Mouse (Mus musculus): ENCODE measurements around the gene Kin.

The Kin gene

DNA sequence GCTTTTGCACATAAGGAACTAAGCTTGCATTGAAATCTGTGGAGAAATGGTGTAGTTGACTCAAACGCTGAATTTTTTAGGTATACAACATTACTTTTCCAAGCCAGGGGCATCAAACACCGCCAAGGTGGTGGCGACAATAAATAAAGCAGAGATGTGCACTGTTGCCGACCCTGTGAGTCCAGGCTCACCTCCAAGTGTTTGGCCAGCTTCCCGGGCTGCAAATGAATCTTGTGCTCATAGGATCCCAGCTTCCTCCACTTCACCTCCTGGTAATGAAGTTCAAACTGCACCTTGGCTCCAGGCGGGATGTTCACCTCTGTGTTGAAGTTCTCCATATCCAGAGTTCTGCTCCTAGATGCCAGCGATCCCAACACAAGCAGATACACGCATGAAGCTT, 38.9 kb downstream of the Kin start:
- no peak for DNase-seq

DNA sequence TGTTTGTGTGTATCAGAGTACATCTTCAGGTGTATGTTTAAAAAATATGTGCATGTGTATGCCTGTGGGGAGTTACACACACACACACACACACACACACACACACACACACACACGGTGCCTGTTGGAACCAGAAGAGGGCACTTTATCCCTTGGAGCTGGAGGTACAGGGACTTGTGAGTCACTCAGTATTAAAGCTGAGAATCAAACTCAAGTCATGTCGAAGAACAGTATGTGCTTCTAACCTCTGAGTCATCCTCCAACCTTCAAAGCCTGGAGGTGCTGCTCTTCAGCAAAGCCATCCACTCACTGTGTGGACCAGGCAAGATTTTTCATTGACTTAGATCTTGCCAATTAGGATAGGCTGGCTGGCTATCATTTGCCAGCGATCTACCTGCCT, 41.4 kb downstream of the Kin start:
- DNase-seq, result no peak

DNA sequence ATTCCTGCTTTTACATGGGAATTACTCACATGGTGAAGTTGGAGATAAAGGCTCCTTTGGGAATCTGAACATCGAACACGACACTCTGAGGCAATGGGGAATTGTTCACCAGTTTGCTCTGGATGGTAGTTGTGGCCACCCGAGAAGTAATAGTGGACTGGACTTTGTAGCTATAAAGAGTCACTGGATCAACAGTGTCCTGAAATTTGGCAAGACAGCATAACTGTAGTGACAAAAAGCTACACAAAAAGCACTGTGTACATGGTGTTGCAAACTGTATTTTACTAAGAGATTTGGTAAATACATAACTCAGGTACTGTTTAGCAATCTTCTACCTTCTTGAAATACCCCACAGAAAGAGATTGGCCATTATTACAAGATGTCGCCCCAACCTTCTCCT, 45.7 kb downstream of the Kin start:
- no peak for DNase-seq

DNA sequence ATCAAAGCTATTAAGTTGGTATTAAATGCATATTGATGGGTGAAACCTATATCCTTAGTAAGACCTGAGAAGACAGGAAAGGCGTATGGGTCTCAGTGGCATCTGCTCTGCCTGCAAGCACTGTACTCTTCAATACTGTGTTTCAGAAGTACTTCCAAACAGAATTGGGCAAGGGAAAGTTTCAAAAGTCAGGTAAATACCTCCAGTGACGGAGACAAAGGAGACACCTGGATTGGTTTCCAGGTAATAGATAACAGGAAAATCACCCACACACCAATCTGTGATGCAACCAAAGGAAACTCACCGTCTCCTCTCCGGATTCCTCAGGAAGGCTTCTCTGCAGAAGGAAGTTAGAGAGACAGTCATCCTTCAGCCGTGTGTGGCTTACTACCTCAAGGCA, 47.1 kb downstream of the Kin start:
- no peak for DNase-seq

DNA sequence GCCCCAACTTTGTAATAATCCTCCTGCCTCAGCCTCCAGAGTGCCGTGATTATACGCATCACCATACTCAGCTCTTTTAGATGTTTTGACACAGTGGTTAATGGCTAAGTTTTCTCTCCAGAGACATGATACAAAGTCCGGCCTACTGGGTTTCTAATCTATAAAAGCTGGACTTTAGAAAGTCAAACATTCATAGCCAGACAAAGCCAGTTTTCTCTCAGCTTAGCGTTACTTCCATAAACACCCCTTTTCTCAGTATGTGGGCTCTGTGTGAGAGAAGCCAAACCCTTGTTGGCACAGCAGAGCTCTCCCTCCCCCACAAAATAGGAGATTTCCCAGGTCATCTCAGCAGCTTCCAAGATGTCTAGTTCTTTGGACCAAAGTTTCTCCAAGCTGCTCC, 48.2 kb downstream of the Kin start:
- DNase-seq, result no peak

DNA sequence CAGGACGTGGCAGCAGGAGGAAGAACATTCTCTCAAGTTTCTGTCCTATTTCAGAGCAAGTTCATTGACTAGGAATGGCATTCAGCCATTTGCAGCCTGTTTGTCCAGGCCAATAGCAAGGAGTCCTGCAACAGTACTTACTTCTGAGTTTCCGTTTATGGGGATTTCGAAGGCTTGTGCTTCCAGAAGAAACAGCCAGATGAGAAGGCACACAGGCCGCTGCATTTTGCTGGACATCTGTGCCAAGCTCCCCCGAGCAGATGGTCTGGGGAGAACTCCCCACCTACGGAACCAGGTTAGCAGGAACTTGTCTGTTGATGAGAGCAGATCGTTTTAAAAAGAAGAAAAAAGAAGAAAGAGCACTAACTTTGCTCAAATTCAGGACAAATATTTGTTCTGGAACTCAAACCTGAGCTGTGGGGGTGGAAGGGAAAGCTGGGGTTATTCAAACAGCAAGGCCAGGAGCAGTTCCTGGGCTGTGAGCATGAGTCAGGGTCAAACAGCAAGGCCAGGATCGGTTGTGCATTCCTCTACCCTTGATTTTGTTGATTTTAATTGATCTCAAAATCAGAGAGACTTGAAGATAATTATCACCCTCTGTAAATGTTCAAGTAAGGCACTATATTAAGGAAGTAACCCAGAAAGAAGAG, 50.1 kb downstream of the Kin start:
- DNase-seq, result no peak

DNA sequence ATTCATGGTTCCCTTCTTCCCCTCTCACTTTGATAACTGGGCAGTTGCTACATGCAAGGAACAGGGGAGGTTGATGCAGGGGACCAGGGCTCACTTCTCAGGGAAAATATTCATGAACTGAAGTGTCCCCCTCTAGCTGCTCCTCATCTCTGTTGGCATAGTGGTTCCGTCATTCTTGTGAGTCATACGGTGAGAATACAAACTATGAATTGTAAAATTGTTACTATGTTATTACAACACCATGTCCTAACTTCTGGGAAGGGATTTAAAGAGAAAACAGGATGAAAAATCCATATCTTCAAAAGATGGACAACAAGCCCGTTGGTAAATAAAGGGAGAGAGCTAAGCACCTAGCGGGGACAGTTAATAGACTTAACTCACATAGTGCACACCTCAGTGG, 50.9 kb downstream of the Kin start, which contains the start of gene Itih2:
TSS of gene Itih2 (minus strand) at position 101 of the 400 bp plus-strand sequence.
- no peak for DNase-seq

DNA sequence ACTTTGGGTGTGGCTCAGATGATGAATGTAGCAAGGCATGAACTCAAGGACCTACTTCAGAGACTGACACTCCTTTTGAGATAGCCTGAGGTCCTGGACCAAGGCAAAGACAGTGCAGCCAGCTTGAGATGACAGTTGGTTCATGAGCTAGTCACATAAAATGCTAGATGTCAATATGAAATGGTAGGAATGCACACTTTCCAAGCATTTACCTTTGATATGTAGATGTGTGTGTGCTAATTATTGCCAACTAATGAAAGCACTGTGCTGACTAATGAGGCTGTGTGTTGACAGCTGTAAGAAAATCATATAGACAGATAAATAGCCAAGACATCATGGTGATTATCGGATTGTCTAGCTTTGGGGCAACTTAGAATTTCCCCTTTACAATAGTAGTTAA, 51.7 kb downstream of the Kin start:
- DNase-seq, result no peak

DNA sequence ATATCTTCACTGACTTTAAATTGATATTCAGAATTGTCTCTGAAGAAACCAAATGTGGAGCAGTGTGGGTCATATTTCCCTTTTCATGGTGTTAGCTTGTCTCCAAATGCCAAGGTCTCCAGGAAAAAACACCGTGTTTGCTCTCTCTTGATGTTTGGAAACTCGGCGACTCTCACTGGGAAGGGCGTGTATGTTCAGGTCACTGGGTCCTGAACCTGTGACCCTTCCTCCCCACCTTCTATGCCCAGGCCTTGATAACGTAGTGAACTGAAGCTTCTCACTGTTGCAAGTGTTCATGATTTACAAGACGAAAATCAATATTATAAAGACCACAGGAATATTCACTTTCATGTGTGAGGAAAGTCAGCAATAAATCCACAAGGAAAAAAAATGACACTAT, 53.5 kb downstream of the Kin start:
- DNase-seq, result no peak

DNA sequence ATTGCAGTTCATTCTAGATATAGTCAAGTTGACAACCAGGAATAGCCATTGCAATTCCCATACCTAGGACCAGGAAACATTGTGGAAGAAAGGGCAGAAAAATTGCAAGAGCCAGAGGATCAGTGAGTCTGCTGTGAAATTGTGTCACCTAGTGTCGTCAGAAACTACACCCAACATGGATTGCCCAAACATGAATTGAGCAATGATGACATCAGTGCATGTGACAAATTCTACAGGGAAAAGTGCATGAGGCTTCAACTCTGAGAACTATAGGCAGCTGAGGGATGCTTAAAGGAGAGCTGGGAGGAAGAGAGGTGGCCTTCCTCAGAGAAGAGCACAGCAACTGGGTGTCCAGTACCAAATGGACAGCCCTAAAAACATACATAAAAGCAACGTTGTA, 56.9 kb downstream of the Kin start:
- no peak for DNase-seq

DNA sequence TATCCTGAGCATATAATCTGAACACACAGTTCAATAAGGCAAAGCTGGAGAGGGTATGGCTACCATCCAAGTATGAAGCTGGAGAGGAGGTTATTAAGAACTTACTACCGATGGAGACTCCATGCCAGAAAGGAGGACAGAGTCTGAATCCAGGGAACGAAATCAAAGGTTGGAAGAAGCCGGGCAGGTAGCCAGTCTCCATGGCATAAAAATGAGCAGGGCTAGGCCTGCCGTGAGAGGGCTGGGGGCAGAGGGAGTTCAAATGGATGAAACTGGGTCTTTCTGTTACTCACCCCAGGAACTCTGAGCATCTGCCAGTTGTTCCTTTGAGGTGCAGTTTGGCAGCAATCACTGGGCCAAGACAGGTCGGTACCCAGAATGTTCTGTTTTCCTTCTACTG, 60.1 kb downstream of the Kin start:
- no peak for DNase-seq

Measured in spleen, adult 18-20 months (tissue).